Mouse (Mus musculus): ENCODE results near the gene Zfp408.
"Not testable (repeated sequence)": the region's sequence is repeated elsewhere in the genome, so short reads cannot be mapped to it uniquely, and the experiment has no call there.

The Zfp408 gene

GRCm38 (mm10) chr2:91651458-91652258 lies 2.1 kb upstream of the Zfp408 start:
- no peak for DNase-seq (ENCODE audit: low spot score)

- DNase-seq (ENCODE audit: low spot score), result peak; percentile 51
Observed at GRCm38 (mm10) chr2:91650360-91650995, 887 bp upstream of the Zfp408 start.

- DNase-seq (ENCODE audit: low spot score), result no peak
Observed at GRCm38 (mm10) chr2:91649152-91649551, 439 bp downstream of the Zfp408 start.

GRCm38 (mm10) chr2:91646733-91647132 lies 2.9 kb downstream of the Zfp408 start:
- DNase-seq (ENCODE audit: low spot score), result peak; percentile 76

- no peak for DNase-seq (ENCODE audit: low spot score)
Observed at GRCm38 (mm10) chr2:91645811-91646210, 3.8 kb downstream of the Zfp408 start.

- DNase-seq (ENCODE audit: low spot score), result no peak
Observed at GRCm38 (mm10) chr2:91645354-91645753, 4.2 kb downstream of the Zfp408 start.

- DNase-seq (ENCODE audit: low spot score), result no peak
Observed at GRCm38 (mm10) chr2:91644021-91644420, 5.6 kb downstream of the Zfp408 start.

GRCm38 (mm10) chr2:91642825-91643415 lies 6.7 kb downstream of the Zfp408 start:
- DNase-seq (ENCODE audit: low spot score), result no peak

- no peak for DNase-seq (ENCODE audit: low spot score)
Observed at GRCm38 (mm10) chr2:91638931-91639330, 10.7 kb downstream of the Zfp408 start.

GRCm38 (mm10) chr2:91636727-91637338 lies 12.8 kb downstream of the Zfp408 start:
- DNase-seq (ENCODE audit: low spot score), result no peak

- DNase-seq (ENCODE audit: low spot score), result no peak
Observed at GRCm38 (mm10) chr2:91636229-91636628, 13.4 kb downstream of the Zfp408 start, which contains the start of gene F2. TSS of gene F2 (minus strand) at chr2:91636414.

GRCm38 (mm10) chr2:91635486-91635885 lies 14.1 kb downstream of the Zfp408 start:
- no peak for DNase-seq (ENCODE audit: low spot score)

- no peak for DNase-seq (ENCODE audit: low spot score)
Observed at GRCm38 (mm10) chr2:91634841-91635240, 14.8 kb downstream of the Zfp408 start.

GRCm38 (mm10) chr2:91633334-91633977 lies 16.1 kb downstream of the Zfp408 start:
- DNase-seq (ENCODE audit: low spot score), result no peak

GRCm38 (mm10) chr2:91632316-91632715 lies 17.3 kb downstream of the Zfp408 start:
- no peak for DNase-seq (ENCODE audit: low spot score)

GRCm38 (mm10) chr2:91631826-91632225 lies 17.8 kb downstream of the Zfp408 start:
- DNase-seq (ENCODE audit: low spot score), result no peak

GRCm38 (mm10) chr2:91630384-91630783 lies 19.2 kb downstream of the Zfp408 start:
- no peak for DNase-seq (ENCODE audit: low spot score)

GRCm38 (mm10) chr2:91629682-91630081 lies 19.9 kb downstream of the Zfp408 start:
- no peak for DNase-seq (ENCODE audit: low spot score)

- DNase-seq (ENCODE audit: low spot score), result no peak
Observed at GRCm38 (mm10) chr2:91628171-91628570, 21.4 kb downstream of the Zfp408 start.

- DNase-seq (ENCODE audit: low spot score), result no peak
Observed at GRCm38 (mm10) chr2:91627486-91627885, 22.1 kb downstream of the Zfp408 start.

- not testable (repeated sequence) for DNase-seq (ENCODE audit: low spot score)
Observed at GRCm38 (mm10) chr2:91623366-91623765, 26.2 kb downstream of the Zfp408 start.

GRCm38 (mm10) chr2:91622356-91622755 lies 27.2 kb downstream of the Zfp408 start:
- DNase-seq (ENCODE audit: low spot score), result no peak
